Mouse (Mus musculus) heart, embryonic 14.5 days (tissue): Measurements from ENCODE around the gene Mtus2. TPM values are rescaled to one million over a fixed set of nuclear protein-coding genes. Genes with fewer than 3 reads are reported as not detected.
A peak's percentile ranks its signal among the peaks of the same experiment; 100 is the strongest.

Experiments
- ATAC-seq: fragments of 200-750 bp; cut with Nextera tagmentation; 2 replicates; pipeline ENCODE4 v1.8.0; 2017; ENCODE audit warnings: low read depth, moderate TSS enrichment; ENCODE audit not compliant: insufficient number of reproducible peaks, insufficient read depth, low FRiP score
- H3K27ac ChIP-seq, 2 experiments: fragments of 200-500 bp in 1 of 2; fragments of 300-500 bp in 1 of 2; sonication (generic) in 1 of 2; replicated peaks in 1 of 2; 2 replicates each; pipeline ENCODE4 v1.5.1; 2012 to 2014; ENCODE audit warnings: low read depth in 2 of 2, low read length in 2 of 2, control low read depth in 1 of 2, mild to moderate bottlenecking in 1 of 2, mixed read lengths in 1 of 2; ENCODE audit not compliant: control insufficient read depth in 1 of 2, insufficient read depth in 1 of 2
- H3K27me3 ChIP-seq: fragments of 300-500 bp; sonication (generic); 2 replicates; pipeline ENCODE4 v1.6.1; 2014; ENCODE audit warnings: mild to moderate bottlenecking, low read length, control low read depth; ENCODE audit not compliant: control insufficient read depth, insufficient read depth
- H3K36me3 ChIP-seq: fragments of 300-500 bp; sonication (generic); 2 replicates; pipeline ENCODE4 v1.6.1; 2014; ENCODE audit warnings: mild to moderate bottlenecking, control low read depth, low read length, mixed read lengths; ENCODE audit not compliant: control insufficient read depth, insufficient read depth
- H3K4me1 ChIP-seq, 2 experiments: fragments of 200-500 bp in 1 of 2; fragments of 300-500 bp in 1 of 2; sonication (generic) in 1 of 2; 2 replicates each; pipeline ENCODE4 v1.6.1; 2012 to 2014; ENCODE audit warnings: low read length in 2 of 2, control low read depth in 1 of 2, mixed read lengths in 1 of 2; ENCODE audit not compliant: control insufficient read depth in 2 of 2, insufficient read depth in 2 of 2
- H3K4me2 ChIP-seq: fragments of 300-500 bp; sonication (generic); 2 replicates; pipeline ENCODE4 v1.6.1; 2014; ENCODE audit warnings: mild to moderate bottlenecking, low read length
- H3K4me3 ChIP-seq, 2 experiments: fragments of 200-500 bp in 1 of 2; fragments of 300-500 bp in 1 of 2; sonication (generic) in 1 of 2; 2 replicates each; pipeline ENCODE4 v1.5.1; 2012 to 2014; ENCODE audit warnings: low read length in 2 of 2, mild to moderate bottlenecking in 2 of 2, control low read depth in 1 of 2, low read depth in 1 of 2, moderate library complexity in 1 of 2; ENCODE audit not compliant: control insufficient read depth in 1 of 2, insufficient read depth in 1 of 2
- H3K9ac ChIP-seq: fragments of 300-500 bp; sonication (generic); 2 replicates; pipeline ENCODE4 v1.6.1; 2014; ENCODE audit warnings: mild to moderate bottlenecking, low read length
- H3K9me3 ChIP-seq: fragments of 300-500 bp; sonication (generic); 2 replicates; pipeline ENCODE4 v1.6.1; 2016; ENCODE audit warnings: low read length, control low read depth; ENCODE audit not compliant: control insufficient read depth
- WGBS: fragments of 180-500 bp; shearing (Covaris S2); extraction: QIAGEN DNeasy Blood & Tissue Kit; methylation state at CpG from one replicate; pipeline ENCODE4 v1.1.7; 2014; 5-methylcytosine and 5-hydroxymethylcytosine counted together
- polyA plus RNA-seq: library from polyadenylated mRNA; unstranded; fragments of >200 nt; fragmentation: Nextera tagmentation; extraction: Ambion mirVana; gene quantifications from 2 replicates; pipeline ENCODE4 v1.2.1, GENCODE M21; 2014

Mtus2 gene
- polyA plus RNA-seq, 1 experiment from 2014 or later, result 128 TPM

GRCm38 (mm10) chr5:147980606-147981005, 23.5 kb downstream of the Mtus2 start:
- Histone ChIP-seq H3K27ac (no peak overlapping the region), H3K4me1 (0 out of 4 replicates have a peak, but pooled peaks cover 0 to 2% of the 10 kb centered on the region in 2 experiments), H3K9me3 (no peaks in the 10 kb centered on the region), H3K27me3 (no peaks in the 10 kb centered on the region), H3K36me3 (no peaks in the 10 kb centered on the region), H3K9ac (no peak overlapping the region), H3K4me2 (no peak overlapping the region), H3K4me3 (no peak overlapping the region)
- no peak for ATAC-seq
- 80% methylated on average over 13 of the region's 13 CpGs for WGBS

GRCm38 (mm10) chr5:147990289-147990688, 33.2 kb downstream of the Mtus2 start:
- Histone ChIP-seq H3K9me3 (peaks cover 7% of the 10 kb centered on the region; the same call in 1 of the 2 replicates), H3K27ac (no peak overlapping the region), H3K36me3 (no peaks in the 10 kb centered on the region), H3K4me1 (peaks cover 2 to 4% of the 10 kb centered on the region in 2 experiments; a peak in 2 of 4 replicates), H3K4me3 (no peak overlapping the region), H3K4me2 (no peak overlapping the region), H3K27me3 (no peaks in the 10 kb centered on the region), H3K9ac (no peak overlapping the region)
- ATAC-seq, result no peak
- 54% methylated on average over 4 of the region's 4 CpGs for WGBS

- Histone ChIP-seq H3K4me2 (no peak overlapping the region), H3K4me3 (no peak overlapping the region), H3K27me3 (no peaks in the 10 kb centered on the region), H3K9me3 (peaks cover 7% of the 10 kb centered on the region; the same call in 1 of the 2 replicates), H3K4me1 (peaks cover 2 to 4% of the 10 kb centered on the region in 2 experiments; a peak in 2 of 4 replicates), H3K27ac (no peak overlapping the region), H3K36me3 (no peaks in the 10 kb centered on the region), H3K9ac (no peak overlapping the region)
- WGBS, result 84% methylated on average over 10 of the region's 10 CpGs
- ATAC-seq, result no peak
Measured at GRCm38 (mm10) chr5:147990775-147991174, 33.7 kb downstream of the Mtus2 start.

- peak; percentile 78 for ATAC-seq
- H3K4me1 ChIP-seq, result peaks cover 2 to 4% of the 10 kb centered on the region in 2 experiments; a peak in 2 of 4 replicates
- H3K27ac ChIP-seq, result peak overlapping the region in 1 of 2 experiments; percentile 50; a peak in 1 of 4 replicates
- 0 out of 2 replicates have a peak overlapping the region, but pooled peaks have one; percentile 36 for H3K9ac ChIP-seq
- H3K36me3 ChIP-seq, result no peaks in the 10 kb centered on the region
- H3K9me3 ChIP-seq, result peaks cover 6% of the 10 kb centered on the region; the same call in 1 of the 2 replicates
- H3K27me3 ChIP-seq, result no peaks in the 10 kb centered on the region
- 5% methylated on average over 20 of the region's 20 CpGs for WGBS
- H3K4me3 ChIP-seq, result peak overlapping the region; percentile 22 to 32
- H3K4me2 ChIP-seq, result peak overlapping the region; percentile 54
Measured at GRCm38 (mm10) chr5:147992581-147993378, 35.7 kb downstream of the Mtus2 start.

DNA sequence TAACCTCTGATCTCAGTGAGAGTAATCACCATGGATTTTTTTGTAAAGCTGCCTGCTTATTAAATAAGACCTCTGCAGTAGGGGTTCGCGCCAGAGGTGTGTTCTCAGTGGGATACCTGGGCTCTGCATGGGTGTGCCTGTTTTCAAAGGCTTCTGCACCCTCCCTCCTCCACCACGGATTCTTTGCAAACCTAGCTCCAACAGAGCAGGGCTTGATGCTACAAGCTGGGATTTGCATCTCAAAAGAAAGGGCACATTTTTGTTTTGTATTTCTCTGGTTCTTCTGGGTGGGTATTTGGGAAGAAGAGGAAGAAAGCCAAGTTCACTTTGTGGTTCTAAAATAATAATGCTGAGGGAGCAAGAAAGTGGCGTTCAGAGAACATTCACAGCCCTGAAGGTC, 48.1 kb downstream of the Mtus2 start:
- no peak overlapping the region for H3K4me3 ChIP-seq
- H3K9me3 ChIP-seq, result no peaks in the 10 kb centered on the region; the same call in 1 of the 2 replicates

DNA sequence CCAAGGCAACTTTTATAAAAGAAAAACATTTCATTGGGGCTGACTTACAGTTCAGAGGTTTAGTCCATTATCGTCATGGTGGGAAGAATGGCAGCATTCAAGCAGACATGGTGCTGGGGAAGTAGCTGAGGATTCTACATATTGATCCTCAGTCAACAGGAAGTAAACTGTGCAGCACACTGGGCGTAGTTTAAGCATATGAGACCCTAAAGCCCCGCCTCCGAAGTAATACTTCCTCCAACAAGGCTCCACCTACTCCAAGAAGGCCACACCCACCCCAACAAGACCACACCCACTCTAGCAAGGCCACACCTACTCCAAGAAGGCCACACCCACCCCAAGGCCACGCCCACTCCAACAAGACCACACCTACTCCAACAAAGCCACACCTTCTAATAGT, 55.0 kb downstream of the Mtus2 start:
- H3K4me3 ChIP-seq, result no peak overlapping the region
- H3K9ac ChIP-seq, result no peak overlapping the region
- H3K27me3 ChIP-seq, result no peaks in the 10 kb centered on the region
- H3K9me3 ChIP-seq, result no peaks in the 10 kb centered on the region; the same call in 1 of the 2 replicates
- no peak overlapping the region for H3K4me2 ChIP-seq
- no peaks in the 10 kb centered on the region for H3K36me3 ChIP-seq
- no peak for ATAC-seq
- H3K4me1 ChIP-seq, result no peaks in the 10 kb centered on the region
- WGBS, result 80% methylated on average over 5 of the region's 5 CpGs
- no peak overlapping the region for H3K27ac ChIP-seq

More for the DNA sequence above, 48.1 kb downstream of the Mtus2 start:
- Histone ChIP-seq H3K4me2 (no peak overlapping the region), H3K36me3 (no peaks in the 10 kb centered on the region), H3K27me3 (no peaks in the 10 kb centered on the region), H3K27ac (no peak overlapping the region), H3K4me1 (no peaks in the 10 kb centered on the region), H3K9ac (no peak overlapping the region)
- ATAC-seq, result no peak
- WGBS, result 29% methylated on average over 4 of the region's 4 CpGs

GRCm38 (mm10) chr5:148014133-148014854, 57.2 kb downstream of the Mtus2 start:
- Histone ChIP-seq H3K36me3 (no peaks in the 10 kb centered on the region), H3K9ac (no peak overlapping the region), H3K4me1 (no peaks in the 10 kb centered on the region), H3K9me3 (no peaks in the 10 kb centered on the region; the same call in 1 of the 2 replicates), H3K4me3 (no peak overlapping the region), H3K27me3 (no peaks in the 10 kb centered on the region), H3K4me2 (no peak overlapping the region), H3K27ac (no peak overlapping the region)
- ATAC-seq, result no peak
- WGBS, result 67% methylated on average over 6 of the region's 6 CpGs
